Mouse (Mus musculus): ENCODE results near the gene Prkra.

DNA sequence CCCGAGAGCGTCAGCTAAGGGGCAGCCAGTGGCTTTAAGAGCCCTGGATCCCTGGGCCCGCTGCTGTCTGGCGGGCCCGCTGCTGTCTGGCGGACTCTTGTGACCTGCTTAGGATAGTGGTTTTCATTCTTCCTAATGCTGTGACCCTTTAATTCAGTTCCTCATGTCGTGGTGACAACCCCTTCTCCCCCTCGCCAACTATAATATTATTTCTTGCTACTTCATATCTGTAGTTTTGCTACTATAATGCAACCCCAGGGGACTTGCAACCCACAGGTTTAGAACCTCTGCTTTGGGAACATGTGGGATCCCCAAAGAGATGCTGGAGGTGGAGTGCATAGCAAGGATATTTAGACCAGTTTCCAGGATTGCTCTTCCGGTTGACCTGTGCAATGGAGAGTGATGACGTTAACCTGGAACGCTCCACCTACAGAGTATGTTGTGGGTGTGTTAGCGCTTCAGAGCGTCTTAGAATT lies 889 bp upstream of the Prkra start:
- no peak for TF ChIP-seq CTCF (conservative IDR thresholded peaks at IDR 0.05 in 1 of 2, IDR thresholded peaks at IDR 0.05 in 1 of 2; ENCODE audit: low read depth in 2 of 2, low read length in 2 of 2)
- no peak for TF ChIP-seq ZMIZ1 (IDR thresholded peaks at IDR 0.05; ENCODE audit: low read depth, low read length)
- TF ChIP-seq MAX (IDR thresholded peaks at IDR 0.05; ENCODE audit: low read length), result no peak
- no peak for TF ChIP-seq SIN3A (IDR thresholded peaks at IDR 0.05; ENCODE audit: low read length)
- TF ChIP-seq POLR2A (IDR thresholded peaks at IDR 0.05; ENCODE audit: low read depth, low read length), result no peak
- no peak for TF ChIP-seq SMC3 (IDR thresholded peaks at IDR 0.05; ENCODE audit: low read depth, low read length)
- TF ChIP-seq ZKSCAN1 (IDR thresholded peaks at IDR 0.05; ENCODE audit: borderline replicate concordance, low read depth, low read length), result no peak
- TF ChIP-seq MXI1 (IDR thresholded peaks at IDR 0.05; ENCODE audit: low read depth, low read length), result no peak
- TF ChIP-seq EP300 (IDR thresholded peaks at IDR 0.05; ENCODE audit: low read length), result no peak
- no peak for TF ChIP-seq ZC3H11A (IDR thresholded peaks at IDR 0.05; ENCODE audit: low read depth, low read length)
- TF ChIP-seq HCFC1 (IDR thresholded peaks at IDR 0.05; ENCODE audit: low read depth, low read length), result no peak
- TF ChIP-seq JUND (conservative IDR thresholded peaks at IDR 0.05; ENCODE audit: low read depth, low read length), result no peak

Data from CH12.LX (cell line).